Mouse (Mus musculus): ENCODE measurements around the gene Myrfl.

The Myrfl gene

GRCm38 (mm10) chr10:116759816-116760215 is 136.9 kb downstream of the Myrfl start:
- no peak for DNase-seq (ENCODE audit: low read depth, low spot score)

GRCm38 (mm10) chr10:116755881-116756581 is 140.7 kb downstream of the Myrfl start:
- DNase-seq (ENCODE audit: low read depth, low spot score): no peak

GRCm38 (mm10) chr10:116754940-116755339 is 141.8 kb downstream of the Myrfl start:
- DNase-seq (ENCODE audit: low read depth, low spot score): no peak

GRCm38 (mm10) chr10:116750895-116751294 is 145.8 kb downstream of the Myrfl start:
- DNase-seq (ENCODE audit: low read depth, low spot score): no peak

- no peak for DNase-seq (ENCODE audit: low read depth, low spot score)
Measured at GRCm38 (mm10) chr10:116750062-116750461, 146.7 kb downstream of the Myrfl start.

GRCm38 (mm10) chr10:116748681-116749080 is 148.0 kb downstream of the Myrfl start:
- no peak for DNase-seq (ENCODE audit: low read depth, low spot score)

- DNase-seq (ENCODE audit: low read depth, low spot score): no peak
Measured at GRCm38 (mm10) chr10:116746281-116747011, 150.3 kb downstream of the Myrfl start.

GRCm38 (mm10) chr10:116742696-116743095 is 154.0 kb downstream of the Myrfl start:
- DNase-seq (ENCODE audit: low read depth, low spot score): no peak

- DNase-seq (ENCODE audit: low read depth, low spot score): no peak
Measured at GRCm38 (mm10) chr10:116742189-116742588, 154.5 kb downstream of the Myrfl start.

- DNase-seq (ENCODE audit: low read depth, low spot score): no peak
Measured at GRCm38 (mm10) chr10:116741343-116741742, 155.4 kb downstream of the Myrfl start.

- no peak for DNase-seq (ENCODE audit: low read depth, low spot score)
Measured at GRCm38 (mm10) chr10:116740073-116740472, 156.6 kb downstream of the Myrfl start.

- DNase-seq (ENCODE audit: low read depth, low spot score): no peak
Measured at GRCm38 (mm10) chr10:116738533-116738932, 158.2 kb downstream of the Myrfl start.

- no peak for DNase-seq (ENCODE audit: low read depth, low spot score)
Measured at GRCm38 (mm10) chr10:116735607-116736006, 161.1 kb downstream of the Myrfl start.

GRCm38 (mm10) chr10:116733651-116734050 is 163.1 kb downstream of the Myrfl start:
- DNase-seq (ENCODE audit: low read depth, low spot score): no peak

- no peak for DNase-seq (ENCODE audit: low read depth, low spot score)
Measured at GRCm38 (mm10) chr10:116730033-116730652, 166.6 kb downstream of the Myrfl start.

- DNase-seq (ENCODE audit: low read depth, low spot score): no peak
Measured at GRCm38 (mm10) chr10:116728860-116729259, 167.9 kb downstream of the Myrfl start.

GRCm38 (mm10) chr10:116727702-116728298 is 168.9 kb downstream of the Myrfl start:
- no peak for DNase-seq (ENCODE audit: low read depth, low spot score)
